Mouse (Mus musculus) kidney, adult 8-10 months (tissue): Measurements from ENCODE around the gene Slc22a20.
A peak's percentile ranks its signal among the peaks of the same experiment; 100 is the strongest.

Experiments
- DNase-seq, 2 experiments: peaks; one replicate each; pipeline ENCODE4 v3.0.0; 2022

Gene Slc22a20

GRCm38 (mm10) chr19:5922963-5923362, 63.0 kb downstream of the Slc22a20 start:
- DNase-seq: no peak

DNA sequence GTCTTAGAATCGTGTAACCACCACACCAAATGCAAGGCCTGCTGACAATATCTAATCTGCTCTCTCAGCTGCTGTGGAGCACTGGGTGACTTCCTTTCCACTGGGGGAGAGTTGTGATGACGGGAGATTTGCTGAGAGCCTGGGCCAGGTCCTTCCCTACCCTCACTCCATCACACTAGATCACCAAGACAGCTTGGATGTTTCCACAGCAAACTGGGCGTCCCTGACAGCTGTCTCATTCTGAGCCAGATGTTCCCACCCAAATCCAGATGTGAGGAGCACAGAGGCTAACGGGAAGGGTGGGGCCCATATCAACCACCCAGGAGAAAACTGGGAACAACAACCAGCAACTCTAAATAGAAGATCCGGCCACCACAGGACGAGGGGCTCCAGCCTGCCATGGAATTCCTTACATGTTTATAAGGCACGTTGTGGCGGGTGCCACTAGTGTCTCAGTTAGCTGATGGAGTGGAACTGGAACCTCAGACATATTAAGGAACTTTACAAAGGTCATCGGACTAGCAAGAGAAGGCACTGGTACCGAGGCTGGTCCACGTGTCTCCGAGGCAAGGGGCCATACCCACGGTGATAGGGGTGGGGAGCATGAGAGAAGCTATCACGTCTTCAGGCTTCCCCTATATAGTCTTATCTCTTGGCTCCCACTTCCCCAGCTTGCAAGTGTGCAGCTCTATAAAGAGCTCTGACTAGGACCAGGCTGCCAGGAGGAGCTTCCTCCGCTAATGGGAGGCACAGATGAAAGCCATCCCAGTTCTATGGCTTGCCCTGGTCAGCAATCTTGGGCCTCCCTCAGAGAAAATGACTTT, 63.6 kb downstream of the Slc22a20 start:
- no peak for DNase-seq

- peak in 1 of 2 experiments; percentile 55 for DNase-seq
Measured at GRCm38 (mm10) chr19:5921715-5922114, 64.2 kb downstream of the Slc22a20 start.
